Comparison of ENCODE assay signal across 8 mouse cellular contexts in genomic region chr2:72203609-72204008, GRCm38 (mm10).
DNase-seq lines count a peak whose midpoint lies in the region; ATAC-seq and TF ChIP-seq lines count a peak whose summit lies in the region.

No protein-coding gene starts in this region.

- TF ChIP-seq POLR2A in CH12.LX (IDR thresholded peaks at IDR 0.05; ENCODE audit: low read depth, low read length) = no peak

- no peak overlapping the region for H3K4me2 ChIP-seq in CH12.LX (ENCODE audit: insufficient read depth, low read depth, poor library complexity, severe bottlenecking)
- H3K4me2 ChIP-seq in forebrain, postnatal 0 days (ENCODE audit: low read depth) = no peak overlapping the region
- H3K4me2 ChIP-seq in lung, embryonic 15.5 days = peak overlapping the region; percentile 54

- 16% methylated on average over 5 of the region's 5 CpGs for WGBS in forebrain, postnatal 0 days
- 8% methylated on average over 5 of the region's 5 CpGs for WGBS in lung, embryonic 15.5 days

- H3K79me2 ChIP-seq in CH12.LX (replicated peaks; ENCODE audit: control insufficient read depth, extremely low read depth, insufficient read depth, poor library complexity, severe bottlenecking) = no peaks in the 10 kb centered on the region

- dilution Hi-C loops in CH12.LX (cut with MboI; ENCODE audit: extremely low pct_ligation_motif_present, extremely low pct_unique_long_range_greater_than_20kb, low sequenced_read_pairs) = no loop called here

- no peak overlapping the region for H3K4me3 ChIP-seq in CH12.LX (replicated peaks in 1 of 3; ENCODE audit: low read depth in 2 of 3, low read length in 2 of 3, poor library complexity in 1 of 3)
- H3K4me3 ChIP-seq in forebrain, postnatal 0 days (ENCODE audit: low read depth, low read length) = no peak overlapping the region
- H3K4me3 ChIP-seq in layer of hippocampus, adult 2 months = no peak overlapping the region
- peak overlapping the region; percentile 24 for H3K4me3 ChIP-seq in lung, embryonic 15.5 days

- TF ChIP-seq CTCF in CH12.LX (conservative IDR thresholded peaks at IDR 0.05 in 1 of 2, IDR thresholded peaks at IDR 0.05 in 1 of 2; ENCODE audit: low read depth in 2 of 2, low read length in 2 of 2) = peak; percentile 62 to 86
- peak; percentile 87 for TF ChIP-seq CTCF in forebrain, postnatal 0 days (IDR thresholded peaks at IDR 0.05; ENCODE audit: low read depth)
- peak; percentile 93 for TF ChIP-seq CTCF in layer of hippocampus, adult 2 months (conservative IDR thresholded peaks at IDR 0.05)

- no peaks in the 10 kb centered on the region for H3K9me3 ChIP-seq in CH12.LX (replicated peaks; ENCODE audit: low read length)
- H3K9me3 ChIP-seq in forebrain, postnatal 0 days (ENCODE audit: low read length) = no peaks in the 10 kb centered on the region
- no peaks in the 10 kb centered on the region for H3K9me3 ChIP-seq in lung, embryonic 15.5 days

- peak; percentile 83 for TF ChIP-seq RAD21 in CH12.LX (IDR thresholded peaks at IDR 0.05; ENCODE audit: low read depth, low read length)

- H3K27me3 ChIP-seq in CH12.LX (replicated peaks) = no peaks in the 10 kb centered on the region
- no peaks in the 10 kb centered on the region for H3K27me3 ChIP-seq in forebrain, postnatal 0 days (ENCODE audit: insufficient read depth, low read length)
- no peaks in the 10 kb centered on the region for H3K27me3 ChIP-seq in lung, embryonic 15.5 days

- TF ChIP-seq EP300 in CH12.LX (IDR thresholded peaks at IDR 0.05; ENCODE audit: low read length) = no peak

- ATAC-seq in forebrain, postnatal 0 days = peak; percentile 87
- ATAC-seq in lung, embryonic 15.5 days (ENCODE audit: borderline replicate concordance, extremely low read depth, low FRiP score, low TSS enrichment) = peak; percentile 69

- peak; percentile 82 for DNase-seq in CH12.LX (ENCODE audit: extremely low read depth)
- DNase-seq in cerebellum, adult 11-12 months = peak; percentile 57
- peak; percentile 80 for DNase-seq in forebrain, postnatal 0 days
- DNase-seq in heart, postnatal 4 days = peak; percentile 90
- peak; percentile 58 to 83 for DNase-seq in layer of hippocampus, adult 2 months (ENCODE audit: low spot score in 2 of 2)
- DNase-seq in ovary, postnatal 14 days (ENCODE audit: low spot score) = peak; percentile 75
- DNase-seq in thymus, postnatal 10 days (ENCODE audit: low spot score in 2 of 2) = peak; percentile 79 to 94

- H3K27ac ChIP-seq in CH12.LX (ENCODE audit: insufficient read depth, low read depth) = no peak overlapping the region
- H3K27ac ChIP-seq in forebrain, postnatal 0 days (ENCODE audit: low read depth, low read length) = no peak overlapping the region
- H3K27ac ChIP-seq in layer of hippocampus, adult 2 months = no peak overlapping the region
- H3K27ac ChIP-seq in lung, embryonic 15.5 days = no peak overlapping the region

- no peak overlapping the region for H3K9ac ChIP-seq in CH12.LX (ENCODE audit: insufficient read depth, low read depth)
- no peak overlapping the region for H3K9ac ChIP-seq in forebrain, postnatal 0 days
- H3K9ac ChIP-seq in lung, embryonic 15.5 days = no peak overlapping the region

- peaks cover 0 to 29% of the 10 kb centered on the region in 2 experiments; a peak in 2 of 4 replicates for H3K4me1 ChIP-seq in CH12.LX (ENCODE audit: control insufficient read depth in 1 of 2, insufficient read depth in 2 of 2)
- no peaks in the 10 kb centered on the region for H3K4me1 ChIP-seq in forebrain, postnatal 0 days (ENCODE audit: insufficient read depth)
- H3K4me1 ChIP-seq in lung, embryonic 15.5 days = peaks cover 28% of the 10 kb centered on the region

- in situ Hi-C loops in CH12.LX (cut with MboI; ENCODE audit: low pct_ligation_motif_present, low pct_unique_long_range_greater_than_20kb, low sequenced_read_pairs) = no loop called here

- H3K36me3 ChIP-seq in CH12.LX (replicated peaks in 1 of 2; ENCODE audit: control insufficient read depth in 1 of 2, insufficient read depth in 1 of 2, low read length in 1 of 2) = no peaks in the 10 kb centered on the region
- H3K36me3 ChIP-seq in forebrain, postnatal 0 days (ENCODE audit: insufficient read depth) = peaks cover 5% of the 10 kb centered on the region; the same call in 1 of the 2 replicates
- no peaks in the 10 kb centered on the region for H3K36me3 ChIP-seq in lung, embryonic 15.5 days

TF ChIP-seq in CH12.LX, 34 proteins besides CTCF, POLR2A, EP300 and RAD21:
- TF ChIP-seq MAZ (IDR thresholded peaks at IDR 0.05; ENCODE audit: low read depth, low read length) = peak; percentile 44; the same call in 1 of the 2 replicates
- TF ChIP-seq IRF4 (IDR thresholded peaks at IDR 0.05; ENCODE audit: low read depth, low read length) = 0 out of 2 replicates have a peak, but pooled peaks have one; percentile 25
- TF ChIP-seq MXI1 (IDR thresholded peaks at IDR 0.05; ENCODE audit: low read depth, low read length) = no peak
- TF ChIP-seq PAX5 (IDR thresholded peaks at IDR 0.05; ENCODE audit: low read length) = no peak
- TF ChIP-seq SMC3 (IDR thresholded peaks at IDR 0.05; ENCODE audit: low read depth, low read length) = peak; percentile 73
- TF ChIP-seq CHD2 (IDR thresholded peaks at IDR 0.05; ENCODE audit: low read length) = peak; percentile 69
- peak; percentile 23; the same call in 1 of the 2 replicates for TF ChIP-seq BHLHE40 (IDR thresholded peaks at IDR 0.05; ENCODE audit: low read depth, low read length)
